Mouse (Mus musculus): ENCODE results near the gene Slc25a21. TPM values are rescaled to one million over a fixed set of nuclear protein-coding genes. Genes with fewer than 3 reads are reported as not detected.

Gene Slc25a21
- polyA plus RNA-seq, 1 experiment from 2014 or later, result 0.19 TPM

DNA sequence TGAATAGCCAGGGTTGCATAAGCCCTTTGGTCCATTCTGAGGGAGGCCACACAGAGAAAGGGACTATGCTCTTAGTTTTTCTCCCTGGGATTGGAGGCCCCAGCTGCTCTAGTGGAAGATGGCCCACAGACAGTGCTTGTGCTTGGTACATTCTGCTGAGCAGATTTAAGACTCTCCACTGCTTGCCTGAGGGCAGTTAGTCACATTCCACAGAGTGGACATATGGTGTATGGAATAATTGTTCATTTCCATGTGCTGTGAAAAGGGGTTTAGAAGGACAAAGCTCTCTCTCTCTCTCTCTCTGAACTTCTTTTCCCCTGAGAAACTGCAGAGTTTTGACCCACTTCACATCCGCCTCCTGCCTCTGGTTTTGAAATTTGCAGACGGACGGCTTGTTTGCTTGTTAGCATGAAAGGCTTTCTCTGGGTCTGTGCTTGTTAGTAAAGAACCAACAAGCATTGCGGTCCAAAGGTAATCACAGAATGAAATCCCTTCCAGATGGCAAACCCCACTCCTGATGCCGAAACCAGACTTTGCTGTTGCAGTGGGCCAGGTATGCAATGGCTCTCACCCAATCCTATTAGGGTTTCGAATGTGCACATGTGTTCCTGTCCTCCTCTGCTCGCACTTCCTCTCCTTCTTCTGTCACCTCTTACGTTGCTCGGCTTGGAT, 527.7 kb downstream of the Slc25a21 start:
- Histone ChIP-seq H3K36me3 (ENCODE audit: control insufficient read depth, insufficient read depth, low read length) (no peaks in the 10 kb centered on the region), H3K9me3 (ENCODE audit: control insufficient read depth, low read length) (no peaks in the 10 kb centered on the region), H3K27me3 (replicated peaks; ENCODE audit: control insufficient read depth, insufficient read depth, low read length) (no peaks in the 10 kb centered on the region), H3K4me3 (ENCODE audit: low read depth, low read length) (no peak overlapping the region), H3K9ac (ENCODE audit: low read length) (no peak overlapping the region), H3K4me2 (ENCODE audit: low read length) (no peak overlapping the region), H3K27ac (ENCODE audit: low read depth) (no peak overlapping the region), H3K4me1 (replicated peaks; ENCODE audit: control insufficient read depth, insufficient read depth, low read length) (no peaks in the 10 kb centered on the region)
- DNase-seq (ENCODE audit: low spot score) (no peak), ATAC-seq (replicated peaks; ENCODE audit: low FRiP score, low TSS enrichment, low read depth) (no peak)
- 85% methylated on average over 9 of the region's 9 CpGs for WGBS

Other genes starting within 250 kb of the Slc25a21 start
- 69.1 and 73.0 TPM in 2 replicates for gene Prps1l3, start 32.9 kb upstream of the Slc25a21 start, polyA plus RNA-seq (2014; fragmentation: Nextera tagmentation; extraction: Ambion mirVana)
- gene Mipol1, start 33.0 kb upstream of the Slc25a21 start, polyA plus RNA-seq (2014; fragmentation: Nextera tagmentation; extraction: Ambion mirVana), result 9.8 and 11.5 TPM in 2 replicates

Measured in intestine, embryonic 14.5 days (tissue).